Mouse (Mus musculus) CD8-positive naive resting alpha-beta T cell, adult 57 days (primary cell): ENCODE results near the gene Kansl3. TPM values are rescaled to one million over a fixed set of nuclear protein-coding genes. Genes with fewer than 3 reads are reported as not detected.

Source experiments
- total RNA-seq: library from RNA; stranded (reverse); gene quantifications from one replicate; pipeline ENCODE4 v1.2.4, GENCODE M21; 2023

The Kansl3 gene
- total RNA-seq, result 84.6 TPM

GRCm38 (mm10) chr1:36368969-36369645, at the start of gene Kansl3:
Gene Kansl3 (minus strand): TSS chr1:36369181.

DNA sequence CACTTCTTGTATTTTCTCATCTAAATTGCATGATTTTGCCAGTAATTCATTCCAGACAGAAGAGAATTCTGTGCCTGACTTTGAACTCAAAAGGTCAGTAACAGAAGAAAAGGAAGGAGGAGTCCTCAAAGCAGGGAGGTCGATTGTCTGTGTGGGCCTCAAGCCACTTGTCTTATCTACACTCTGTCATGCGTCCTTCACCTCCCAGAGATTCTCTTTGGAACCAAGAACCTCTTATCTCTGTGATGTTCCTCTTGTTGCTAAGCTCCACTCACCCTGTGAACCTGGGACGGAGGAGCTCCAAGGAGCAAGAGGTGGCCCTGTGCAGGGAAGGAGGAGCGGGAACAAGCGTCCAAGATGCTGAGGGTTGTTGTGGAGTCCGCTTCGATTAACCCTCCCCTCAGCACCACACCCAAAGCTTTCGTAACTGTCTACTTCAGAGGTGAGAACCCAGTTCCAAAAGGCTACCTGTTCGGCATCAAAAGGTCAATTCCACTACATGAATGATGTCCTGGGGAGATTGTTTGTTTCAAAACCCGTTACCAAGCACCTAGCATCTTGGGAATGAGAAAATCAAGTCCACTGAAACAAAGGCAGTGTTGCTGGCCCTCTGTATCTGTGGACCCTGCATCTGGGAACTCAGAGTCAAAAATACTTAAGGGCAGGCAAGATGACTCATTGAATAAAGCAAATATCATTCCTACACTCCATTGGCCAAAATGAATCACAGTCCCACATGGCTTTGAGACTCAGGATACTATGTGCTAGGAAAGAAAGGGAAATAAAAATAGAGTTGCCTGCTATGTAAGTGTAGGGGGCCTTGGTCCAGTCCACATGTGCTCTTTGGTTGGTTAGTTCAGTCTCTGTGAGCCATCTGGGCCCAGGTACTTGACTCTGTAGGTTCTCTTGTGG, 3.2 kb upstream of the Kansl3 start, which contains the start of gene Fer1l5:
Gene Fer1l5 (plus strand): TSS at position 358 of the 912 bp plus-strand sequence.

GRCm38 (mm10) chr1:36307495-36308280, 61.3 kb downstream of the Kansl3 start, which contains the start of gene Arid5a:
Gene Arid5a (plus strand): TSS chr1:36307733.

Other genes starting within 250 kb of the Kansl3 start
- gene Uggt1, start 124.5 kb downstream of the Kansl3 start, total RNA-seq, result 96.0 TPM
- 136 TPM for gene Neurl3, start 94.5 kb downstream of the Kansl3 start, total RNA-seq
- gene Arid5a, start 61.4 kb downstream of the Kansl3 start, total RNA-seq, result 690 TPM
- not detected for gene Fer1l5, start 3.1 kb upstream of the Kansl3 start, total RNA-seq
- 25.4 TPM for gene Lman2l, start 76.1 kb upstream of the Kansl3 start, total RNA-seq
- gene Cnnm4, start 102.4 kb upstream of the Kansl3 start, total RNA-seq, result 16.8 TPM
- 50.5 TPM for gene Cnnm3, start 142.7 kb upstream of the Kansl3 start, total RNA-seq
- 35.4 TPM for gene Ankrd23, start 167.7 kb upstream of the Kansl3 start, total RNA-seq
- gene Gm42417, start 170.2 kb upstream of the Kansl3 start, total RNA-seq, result 4.3 TPM
- 26.9 TPM for gene Ankrd39, start 178.3 kb upstream of the Kansl3 start, total RNA-seq
- 0.86 TPM for gene Sema4c, start 189.2 kb upstream of the Kansl3 start, total RNA-seq